Mouse (Mus musculus): ENCODE measurements around the gene Igfbp5. TPM values are rescaled to one million over a fixed set of nuclear protein-coding genes. Genes with fewer than 3 reads are reported as not detected.
A peak's percentile ranks its signal among the peaks of the same experiment; 100 is the strongest.

Gene Igfbp5
- polyA plus RNA-seq, 1 experiment from 2014 or later, result 55.5 TPM

DNA sequence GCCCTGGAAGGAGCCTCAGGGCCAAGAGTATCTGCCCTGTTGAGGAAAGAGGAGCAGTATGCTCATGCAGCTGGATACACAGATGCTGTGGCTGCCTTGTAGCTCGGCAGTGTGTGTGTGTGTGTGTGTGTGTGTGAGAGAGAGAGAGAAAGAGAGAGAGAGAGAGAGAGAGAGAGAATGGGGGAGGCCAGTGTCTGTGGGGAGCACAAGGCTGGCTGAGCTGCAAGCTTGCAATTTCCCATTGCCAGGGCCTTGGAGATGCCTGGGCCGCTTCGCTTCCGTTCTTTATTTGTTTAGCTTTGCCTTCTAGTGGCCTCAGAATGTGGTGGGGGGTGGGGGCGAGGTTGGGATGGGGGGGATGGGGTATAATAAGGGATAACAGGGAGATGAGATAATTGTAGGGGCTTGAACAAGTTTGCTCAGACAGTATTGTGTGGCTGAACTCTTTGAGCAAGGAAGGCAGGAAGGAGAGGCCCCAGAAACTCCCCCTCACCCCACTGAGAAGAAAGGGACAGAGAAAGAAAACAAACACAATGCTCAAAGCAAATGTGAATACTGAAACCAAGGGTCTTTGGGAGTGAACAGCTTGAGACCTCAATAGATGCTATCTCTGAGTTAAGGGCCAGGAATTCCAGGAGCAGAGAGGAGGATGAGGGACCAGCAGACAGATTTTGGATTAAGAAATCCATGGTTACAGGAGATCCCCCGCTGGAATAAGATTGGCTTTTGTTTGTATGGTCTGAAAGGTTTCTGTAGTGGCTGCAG, 60.9 kb downstream of the Igfbp5 start:
- Histone ChIP-seq H3K9ac (peak overlapping the region; percentile 9; the same call in 1 of the 2 replicates), H3K36me3 (replicated peaks) (no peaks in the 10 kb centered on the region), H3K9me3 (peaks cover 11% of the 10 kb centered on the region), H3K27ac (peak overlapping the region; percentile 80), H3K4me2 (no peak overlapping the region; the same call in 1 of the 2 replicates), H3K4me3 (replicated peaks) (no peak overlapping the region), H3K4me1 (peaks cover 29% of the 10 kb centered on the region), H3K27me3 (no peaks in the 10 kb centered on the region)
- peak; percentile 50 for ATAC-seq (ENCODE audit: low FRiP score)
- WGBS, result 4% methylated on average over 6 of the region's 6 CpGs

- Histone ChIP-seq H3K36me3 (replicated peaks) (no peaks in the 10 kb centered on the region), H3K27ac (peak overlapping the region; percentile 80), H3K27me3 (no peaks in the 10 kb centered on the region), H3K4me3 (replicated peaks) (no peak overlapping the region), H3K9me3 (peaks cover 11% of the 10 kb centered on the region), H3K4me1 (peaks cover 29% of the 10 kb centered on the region), H3K4me2 (no peak overlapping the region), H3K9ac (no peak overlapping the region)
- peak; percentile 37 for ATAC-seq (ENCODE audit: low FRiP score)
- 25% methylated on average over 5 of the region's 5 CpGs for WGBS
Measured at GRCm38 (mm10) chr1:72813089-72813638, 61.5 kb downstream of the Igfbp5 start.

GRCm38 (mm10) chr1:72811061-72811460, 63.6 kb downstream of the Igfbp5 start:
- H3K27ac ChIP-seq, result no peak overlapping the region
- H3K4me3 ChIP-seq (replicated peaks), result no peak overlapping the region
- WGBS, result 95% methylated on average over 3 of the region's 3 CpGs
- peaks cover 36% of the 10 kb centered on the region for H3K4me1 ChIP-seq
- no peak overlapping the region for H3K9ac ChIP-seq
- H3K27me3 ChIP-seq, result no peaks in the 10 kb centered on the region
- peaks cover 11% of the 10 kb centered on the region for H3K9me3 ChIP-seq
- ATAC-seq (ENCODE audit: low FRiP score), result no peak
- no peak overlapping the region for H3K4me2 ChIP-seq
- H3K36me3 ChIP-seq (replicated peaks), result no peaks in the 10 kb centered on the region

- WGBS, result 91% methylated on average over 7 of the region's 7 CpGs
- H3K4me3 ChIP-seq (replicated peaks), result no peak overlapping the region
- H3K36me3 ChIP-seq (replicated peaks), result no peaks in the 10 kb centered on the region
- no peak for ATAC-seq (ENCODE audit: low FRiP score)
- no peak overlapping the region for H3K4me2 ChIP-seq
- peaks cover 11% of the 10 kb centered on the region for H3K9me3 ChIP-seq
- peaks cover 40% of the 10 kb centered on the region for H3K4me1 ChIP-seq
- no peak overlapping the region for H3K27ac ChIP-seq
- H3K27me3 ChIP-seq, result no peaks in the 10 kb centered on the region
- no peak overlapping the region for H3K9ac ChIP-seq
Measured at GRCm38 (mm10) chr1:72809951-72810675, 64.6 kb downstream of the Igfbp5 start.

GRCm38 (mm10) chr1:72809304-72809703, 65.4 kb downstream of the Igfbp5 start:
- H3K27ac ChIP-seq, result no peak overlapping the region
- no peaks in the 10 kb centered on the region for H3K27me3 ChIP-seq
- peaks cover 37% of the 10 kb centered on the region for H3K4me1 ChIP-seq
- H3K4me3 ChIP-seq (replicated peaks), result no peak overlapping the region
- no peak for ATAC-seq (ENCODE audit: low FRiP score)
- 97% methylated on average over 7 of the region's 7 CpGs for WGBS
- no peaks in the 10 kb centered on the region for H3K36me3 ChIP-seq (replicated peaks)
- H3K4me2 ChIP-seq, result no peak overlapping the region
- H3K9me3 ChIP-seq, result peaks cover 11% of the 10 kb centered on the region
- no peak overlapping the region for H3K9ac ChIP-seq

Other genes with a start within 250 kb of the Igfbp5 start
- not detected in 2 replicates for gene Ankar, start 174.3 kb downstream of the Igfbp5 start, polyA plus RNA-seq (2016; fragmentation: Nextera tagmentation; extraction: Ambion mirVana)
- gene Rpl37a, start 163.6 kb downstream of the Igfbp5 start, polyA plus RNA-seq (2016; fragmentation: Nextera tagmentation; extraction: Ambion mirVana), result 1,399 and 1,461 TPM in 2 replicates
- gene Igfbp2, start 50.4 kb downstream of the Igfbp5 start, polyA plus RNA-seq (2016; fragmentation: Nextera tagmentation; extraction: Ambion mirVana), result 427 and 524 TPM in 2 replicates
- gene Tnp1, start 141.0 kb upstream of the Igfbp5 start, polyA plus RNA-seq (2016; fragmentation: Nextera tagmentation; extraction: Ambion mirVana), result not detected in 2 replicates